Mouse (Mus musculus): ENCODE data around the gene Anapc4. TPM values are rescaled to one million over a fixed set of nuclear protein-coding genes. Genes with fewer than 3 reads are reported as not detected.

Anapc4 gene
- polyA plus RNA-seq (2014; fragmentation: Nextera tagmentation; extraction: Ambion mirVana), result 98.7 and 110 TPM in 2 replicates

DNA sequence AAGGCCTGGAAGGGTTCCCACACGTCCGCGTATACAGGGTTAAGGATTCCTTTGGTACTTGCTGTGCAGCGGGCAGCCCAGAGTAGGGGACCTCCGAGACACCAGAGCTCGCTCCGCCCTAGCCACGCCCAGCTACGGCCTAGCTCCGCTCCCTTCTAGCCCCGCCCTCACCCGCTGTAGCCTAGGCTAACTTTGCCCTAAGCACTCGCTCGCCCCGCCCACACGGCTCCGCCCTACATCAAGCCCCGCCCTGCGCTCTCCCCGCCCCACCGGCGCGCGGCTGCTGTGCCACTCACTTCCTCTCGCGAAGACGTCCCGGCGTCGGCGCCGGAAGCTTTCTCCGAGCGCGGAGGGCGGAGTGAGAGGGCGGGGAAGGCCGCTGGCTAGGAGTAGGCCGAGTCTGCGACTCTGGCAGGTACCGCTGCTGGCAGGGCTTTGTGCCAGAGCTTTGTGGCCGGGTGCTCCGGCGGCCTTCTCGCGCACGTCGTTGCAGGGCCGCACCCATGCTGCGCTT is at the start of gene Anapc4:
Gene Anapc4, plus strand, starts transcription at position 252 of the 514 bp plus-strand sequence.
- H3K4me3 ChIP-seq (ENCODE audit: low read depth, low read length), result peak within 1 kb of the TSS; percentile 90
- peaks cover 23% of the 10 kb centered on the region for H3K36me3 ChIP-seq (ENCODE audit: control insufficient read depth, insufficient read depth, low read length)
- no peaks in the 10 kb centered on the region for H3K27me3 ChIP-seq (ENCODE audit: control insufficient read depth, insufficient read depth, low read length)
- H3K4me2 ChIP-seq (replicated peaks; ENCODE audit: low read depth, low read length), result peak within 1 kb of the TSS; percentile 88
- peak within 1 kb of the TSS; percentile 81 for H3K9ac ChIP-seq (replicated peaks; ENCODE audit: low read depth, low read length)
- peak within 1 kb of the TSS; percentile 91 for H3K27ac ChIP-seq (ENCODE audit: low read length)
- no peaks in the 10 kb centered on the region for H3K9me3 ChIP-seq (ENCODE audit: control insufficient read depth, low read depth, low read length)
- under 1% methylated on average over 50 of the region's 50 CpGs for whole genome bisulfite sequencing
- peaks cover 11% of the 10 kb centered on the region; the same call in 1 of the 2 replicates for H3K4me1 ChIP-seq (ENCODE audit: control insufficient read depth, insufficient read depth, low read length)
- ATAC-seq (ENCODE audit: insufficient number of reproducible peaks, insufficient read depth, low FRiP score, low read depth), result peak; percentile 100

GRCm38 (mm10) chr5:52786556-52787322 is 47.1 kb upstream of the Anapc4 start:
- Histone ChIP-seq H3K27me3 (ENCODE audit: control insufficient read depth, insufficient read depth, low read length) (no peaks in the 10 kb centered on the region), H3K27ac (ENCODE audit: low read length) (no peak overlapping the region), H3K9me3 (ENCODE audit: control insufficient read depth, low read depth, low read length) (no peaks in the 10 kb centered on the region), H3K4me1 (ENCODE audit: control insufficient read depth, insufficient read depth, low read length) (no peaks in the 10 kb centered on the region), H3K4me3 (ENCODE audit: low read depth, low read length) (no peak overlapping the region), H3K4me2 (replicated peaks; ENCODE audit: low read depth, low read length) (no peak overlapping the region), H3K9ac (replicated peaks; ENCODE audit: low read depth, low read length) (no peak overlapping the region), H3K36me3 (ENCODE audit: control insufficient read depth, insufficient read depth, low read length) (0 out of 2 replicates have a peak, but pooled peaks cover 7% of the 10 kb centered on the region)
- WGBS, result 78% methylated on average over 7 of the region's 7 CpGs
- no peak for ATAC-seq (ENCODE audit: insufficient number of reproducible peaks, insufficient read depth, low FRiP score, low read depth)

DNA sequence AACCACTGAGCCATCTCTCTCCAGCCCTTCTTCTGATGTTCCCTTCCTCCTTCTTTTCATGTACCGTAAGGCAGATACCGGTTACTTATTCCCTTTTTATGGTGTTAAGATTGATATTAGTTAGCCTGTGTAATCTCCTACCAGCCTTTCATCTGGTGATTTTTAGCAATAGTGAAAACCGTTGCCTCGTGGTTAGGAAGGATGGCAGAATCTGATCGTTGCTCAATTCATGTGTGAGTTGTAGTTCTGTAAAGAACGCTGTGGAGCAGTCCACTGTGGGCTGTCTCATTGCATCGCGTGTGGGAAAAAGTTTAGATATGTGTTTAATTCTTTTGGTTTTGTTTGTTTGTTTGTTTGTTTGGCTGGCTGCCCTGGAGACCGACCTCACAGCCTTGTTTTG is 40.6 kb upstream of the Anapc4 start:
- H3K36me3 ChIP-seq (ENCODE audit: control insufficient read depth, insufficient read depth, low read length), result peaks cover 11% of the 10 kb centered on the region; the same call in 1 of the 2 replicates
- no peak overlapping the region for H3K27ac ChIP-seq (ENCODE audit: low read length)
- H3K27me3 ChIP-seq (ENCODE audit: control insufficient read depth, insufficient read depth, low read length), result no peaks in the 10 kb centered on the region
- no peaks in the 10 kb centered on the region for H3K4me1 ChIP-seq (ENCODE audit: control insufficient read depth, insufficient read depth, low read length)
- 91% methylated on average over 9 of the region's 9 CpGs for WGBS
- no peak overlapping the region for H3K4me2 ChIP-seq (replicated peaks; ENCODE audit: low read depth, low read length)
- no peak overlapping the region for H3K9ac ChIP-seq (replicated peaks; ENCODE audit: low read depth, low read length)
- H3K9me3 ChIP-seq (ENCODE audit: control insufficient read depth, low read depth, low read length), result no peaks in the 10 kb centered on the region
- H3K4me3 ChIP-seq (ENCODE audit: low read depth, low read length), result no peak overlapping the region
- no peak for ATAC-seq (ENCODE audit: insufficient number of reproducible peaks, insufficient read depth, low FRiP score, low read depth)

- Histone ChIP-seq H3K9me3 (ENCODE audit: control insufficient read depth, low read depth, low read length) (no peaks in the 10 kb centered on the region), H3K36me3 (ENCODE audit: control insufficient read depth, insufficient read depth, low read length) (peaks cover 12% of the 10 kb centered on the region; the same call in 1 of the 2 replicates), H3K4me2 (replicated peaks; ENCODE audit: low read depth, low read length) (no peak overlapping the region), H3K9ac (replicated peaks; ENCODE audit: low read depth, low read length) (no peak overlapping the region), H3K27me3 (ENCODE audit: control insufficient read depth, insufficient read depth, low read length) (no peaks in the 10 kb centered on the region), H3K4me1 (ENCODE audit: control insufficient read depth, insufficient read depth, low read length) (no peaks in the 10 kb centered on the region), H3K27ac (ENCODE audit: low read length) (no peak overlapping the region), H3K4me3 (ENCODE audit: low read depth, low read length) (no peak overlapping the region)
- ATAC-seq (ENCODE audit: insufficient number of reproducible peaks, insufficient read depth, low FRiP score, low read depth), result no peak
- WGBS, result 85% methylated on average over 9 of the region's 9 CpGs
Observed at GRCm38 (mm10) chr5:52794109-52794508, 39.7 kb upstream of the Anapc4 start.

DNA sequence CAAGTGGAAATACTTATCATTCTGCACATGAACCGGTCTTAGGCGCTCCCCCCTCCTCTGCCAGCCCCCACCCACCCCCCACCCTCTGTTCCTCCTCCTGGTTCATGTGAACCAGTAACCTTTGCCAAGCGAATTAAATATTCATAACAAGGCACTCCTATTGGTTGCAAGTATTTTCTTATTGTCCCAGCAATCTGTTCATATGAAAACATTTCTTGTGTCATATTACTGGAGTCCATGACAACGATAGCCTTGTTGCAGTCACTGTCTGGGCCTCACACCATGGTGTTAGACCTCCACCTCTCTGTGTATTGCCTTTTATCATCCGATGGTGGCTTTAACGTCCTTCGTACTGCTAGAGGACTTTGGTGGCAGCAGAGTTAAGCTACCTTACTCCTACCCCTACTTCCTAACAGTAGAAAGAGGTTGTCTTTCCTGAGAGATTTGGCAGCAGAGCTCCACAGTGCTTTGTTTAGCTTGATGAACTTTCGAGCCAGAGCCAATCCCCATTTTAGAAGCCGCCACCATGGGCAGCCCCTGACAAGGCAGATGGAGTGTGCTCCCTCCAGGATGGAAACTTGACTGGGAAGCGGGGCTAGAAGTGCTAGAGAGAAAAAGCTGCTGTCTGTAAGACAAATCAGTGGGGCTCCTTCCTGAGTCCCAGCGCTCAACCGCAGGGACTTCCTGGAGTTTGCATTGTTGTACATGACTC is 34.4 kb upstream of the Anapc4 start:
- H3K9me3 ChIP-seq (ENCODE audit: control insufficient read depth, low read depth, low read length), result no peaks in the 10 kb centered on the region
- ATAC-seq (ENCODE audit: insufficient number of reproducible peaks, insufficient read depth, low FRiP score, low read depth), result no peak
- no peak overlapping the region for H3K4me3 ChIP-seq (ENCODE audit: low read depth, low read length)
- no peak overlapping the region for H3K9ac ChIP-seq (replicated peaks; ENCODE audit: low read depth, low read length)
- H3K27me3 ChIP-seq (ENCODE audit: control insufficient read depth, insufficient read depth, low read length), result no peaks in the 10 kb centered on the region
- H3K36me3 ChIP-seq (ENCODE audit: control insufficient read depth, insufficient read depth, low read length), result peaks cover 12% of the 10 kb centered on the region; the same call in 1 of the 2 replicates
- 87% methylated on average over 12 of the region's 12 CpGs for WGBS
- no peaks in the 10 kb centered on the region for H3K4me1 ChIP-seq (ENCODE audit: control insufficient read depth, insufficient read depth, low read length)
- no peak overlapping the region for H3K4me2 ChIP-seq (replicated peaks; ENCODE audit: low read depth, low read length)
- no peak overlapping the region for H3K27ac ChIP-seq (ENCODE audit: low read length)

DNA sequence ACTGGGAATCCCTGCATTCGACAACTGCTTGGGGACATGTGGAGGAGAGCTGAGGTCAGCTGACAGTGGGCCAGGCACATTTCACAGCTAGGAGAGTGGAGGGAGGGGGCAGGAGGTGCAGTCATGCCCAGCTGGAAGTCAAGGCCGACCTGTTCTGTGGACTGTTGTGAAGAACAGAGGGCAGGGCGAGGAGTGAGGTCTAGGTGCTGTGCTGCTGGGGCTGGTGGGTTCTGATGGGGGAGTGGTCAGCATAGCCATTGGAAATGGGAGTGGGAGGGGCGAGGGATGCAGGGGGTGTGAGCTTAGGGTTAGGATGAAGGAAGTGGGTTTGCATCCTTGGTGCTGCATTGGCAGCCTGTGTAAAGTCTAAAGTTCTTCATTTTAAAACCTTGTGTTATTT is 28.0 kb upstream of the Anapc4 start:
- Histone ChIP-seq H3K9me3 (ENCODE audit: control insufficient read depth, low read depth, low read length) (no peaks in the 10 kb centered on the region), H3K4me2 (replicated peaks; ENCODE audit: low read depth, low read length) (no peak overlapping the region), H3K27me3 (ENCODE audit: control insufficient read depth, insufficient read depth, low read length) (no peaks in the 10 kb centered on the region), H3K4me1 (ENCODE audit: control insufficient read depth, insufficient read depth, low read length) (no peaks in the 10 kb centered on the region), H3K4me3 (ENCODE audit: low read depth, low read length) (no peak overlapping the region), H3K36me3 (ENCODE audit: control insufficient read depth, insufficient read depth, low read length) (no peaks in the 10 kb centered on the region; the same call in 1 of the 2 replicates), H3K9ac (replicated peaks; ENCODE audit: low read depth, low read length) (no peak overlapping the region), H3K27ac (ENCODE audit: low read length) (no peak overlapping the region)
- WGBS, result 70% methylated on average over 4 of the region's 4 CpGs
- no peak for ATAC-seq (ENCODE audit: insufficient number of reproducible peaks, insufficient read depth, low FRiP score, low read depth)

GRCm38 (mm10) chr5:52806349-52806748 is 27.5 kb upstream of the Anapc4 start:
- H3K4me3 ChIP-seq (ENCODE audit: low read depth, low read length), result no peak overlapping the region
- no peaks in the 10 kb centered on the region for H3K27me3 ChIP-seq (ENCODE audit: control insufficient read depth, insufficient read depth, low read length)
- no peaks in the 10 kb centered on the region for H3K9me3 ChIP-seq (ENCODE audit: control insufficient read depth, low read depth, low read length)
- H3K9ac ChIP-seq (replicated peaks; ENCODE audit: low read depth, low read length), result no peak overlapping the region
- no peak for ATAC-seq (ENCODE audit: insufficient number of reproducible peaks, insufficient read depth, low FRiP score, low read depth)
- H3K27ac ChIP-seq (ENCODE audit: low read length), result no peak overlapping the region
- 77% methylated on average over 8 of the region's 8 CpGs for WGBS
- H3K36me3 ChIP-seq (ENCODE audit: control insufficient read depth, insufficient read depth, low read length), result no peaks in the 10 kb centered on the region; the same call in 1 of the 2 replicates
- H3K4me2 ChIP-seq (replicated peaks; ENCODE audit: low read depth, low read length), result no peak overlapping the region
- H3K4me1 ChIP-seq (ENCODE audit: control insufficient read depth, insufficient read depth, low read length), result no peaks in the 10 kb centered on the region

- no peaks in the 10 kb centered on the region for H3K4me1 ChIP-seq (ENCODE audit: control insufficient read depth, insufficient read depth, low read length)
Observed at GRCm38 (mm10) chr5:52807030-52807429, 26.8 kb upstream of the Anapc4 start.

More at GRCm38 (mm10) chr5:52807030-52807429, 26.8 kb upstream of the Anapc4 start:
- H3K9ac ChIP-seq (replicated peaks; ENCODE audit: low read depth, low read length), result no peak overlapping the region
- no peak overlapping the region for H3K4me3 ChIP-seq (ENCODE audit: low read depth, low read length)
- no peaks in the 10 kb centered on the region; the same call in 1 of the 2 replicates for H3K36me3 ChIP-seq (ENCODE audit: control insufficient read depth, insufficient read depth, low read length)
- H3K9me3 ChIP-seq (ENCODE audit: control insufficient read depth, low read depth, low read length), result no peaks in the 10 kb centered on the region
- no peak for ATAC-seq (ENCODE audit: insufficient number of reproducible peaks, insufficient read depth, low FRiP score, low read depth)
- H3K27me3 ChIP-seq (ENCODE audit: control insufficient read depth, insufficient read depth, low read length), result no peaks in the 10 kb centered on the region
- no peak overlapping the region for H3K4me2 ChIP-seq (replicated peaks; ENCODE audit: low read depth, low read length)
- 91% methylated on average over 7 of the region's 7 CpGs for WGBS
- no peak overlapping the region for H3K27ac ChIP-seq (ENCODE audit: low read length)

Data from stomach, embryonic 14.5 days (tissue).